Mouse (Mus musculus) CH12.LX (cell line): ENCODE results near the gene Prickle2.

ENCODE experiments used
- CTCF ChIP-seq, 2 experiments: IDR thresholded peaks in 1 of 2; conservative IDR thresholded peaks in 1 of 2; 2 replicates each; pipeline ENCODE4 v1.5.1; 2011 to 2012; ENCODE audit warnings: low read depth in 2 of 2, low read length in 2 of 2, improper control_type of control experiment in 1 of 2, inconsistent platforms in 1 of 2, mild to moderate bottlenecking in 1 of 2, moderate library complexity in 1 of 2
- HCFC1 ChIP-seq: IDR thresholded peaks from 2 replicates; pipeline ENCODE4 v1.6.1; 2012; ENCODE audit warnings: low read depth, mild to moderate bottlenecking, inconsistent platforms, low read length, improper control_type of control experiment
- MAFK ChIP-seq: IDR thresholded peaks from 2 replicates; pipeline ENCODE4 v1.6.1; 2011; ENCODE audit warnings: low read length, improper control_type of control experiment; ENCODE audit not compliant: insufficient replicate concordance
- RCOR1 ChIP-seq: conservative IDR thresholded peaks from 2 replicates; pipeline ENCODE4 v1.6.1; 2012; ENCODE audit warnings: low read depth, mild to moderate bottlenecking, inconsistent platforms, low read length, improper control_type of control experiment
- TBP ChIP-seq: conservative IDR thresholded peaks from 2 replicates; pipeline ENCODE4 v1.6.1; 2011; ENCODE audit warnings: low read depth, low read length, improper control_type of control experiment
- USF1 ChIP-seq: IDR thresholded peaks from 2 replicates; pipeline ENCODE4 v1.6.1; 2014; ENCODE audit warnings: low read depth, mild to moderate bottlenecking, inconsistent platforms, low read length, improper control_type of control experiment
- USF2 ChIP-seq: conservative IDR thresholded peaks from 2 replicates; pipeline ENCODE4 v1.6.1; 2011; ENCODE audit warnings: low read depth, low read length, improper control_type of control experiment

- TF ChIP-seq CTCF (conservative IDR thresholded peaks at IDR 0.05 in 1 of 2, IDR thresholded peaks at IDR 0.05 in 1 of 2; ENCODE audit: low read depth in 2 of 2, low read length in 2 of 2) (no peak), HCFC1 (no peak), TBP (no peak), RCOR1 (no peak), USF1 (no peak), USF2 (no peak), MAFK (no peak)
These were observed 121.9 kb downstream of the Prickle2 start for GRCm38 (mm10) chr6:92584026-92584425.
